Mouse (Mus musculus): ENCODE results near the gene Lhfp. TPM values are rescaled to one million over a fixed set of nuclear protein-coding genes. Genes with fewer than 3 reads are reported as not detected.

Lhfp gene
- polyA plus RNA-seq, 2 experiments: 2.6 to 2.7 TPM

- no peak for ATAC-seq (ENCODE audit: insufficient read depth)
- no peak overlapping the region for H3K9ac ChIP-seq (replicated peaks)
- H3K9me3 ChIP-seq (ENCODE audit: control insufficient read depth, low read length): no peaks in the 10 kb centered on the region
- no peaks in the 10 kb centered on the region for H3K27me3 ChIP-seq (ENCODE audit: control insufficient read depth, insufficient read depth, low read length)
- no peak for DNase-seq (ENCODE audit: low read depth in 3 of 3, low spot score in 3 of 3)
- H3K4me3 ChIP-seq (ENCODE audit: insufficient read depth in 1 of 2, low read depth in 2 of 2, low read length in 2 of 2): no peak overlapping the region
- TF ChIP-seq EP300 (IDR thresholded peaks at IDR 0.05; ENCODE audit: low read depth) (no peak), CTCF (IDR thresholded peaks at IDR 0.05; ENCODE audit: low read depth) (no peak)
- H3K4me2 ChIP-seq (ENCODE audit: low read depth): no peak overlapping the region
- H3K27ac ChIP-seq: no peak overlapping the region
- H3K4me1 ChIP-seq (replicated peaks; ENCODE audit: control insufficient read depth in 2 of 2, insufficient read depth in 2 of 2, low read length in 1 of 2): no peaks in the 10 kb centered on the region
- H3K36me3 ChIP-seq (replicated peaks; ENCODE audit: control insufficient read depth, insufficient read depth, low read depth): no peaks in the 10 kb centered on the region
- 57% methylated on average over 2 of the region's 2 CpGs for WGBS (ENCODE audit: insufficient replicate concordance)
Measured at GRCm38 (mm10) chr3:53185439-53185838, 144.1 kb downstream of the Lhfp start.

GRCm38 (mm10) chr3:53193441-53193840 is 152.1 kb downstream of the Lhfp start:
- Histone ChIP-seq H3K4me2 (ENCODE audit: low read depth) (no peak overlapping the region), H3K9ac (replicated peaks) (no peak overlapping the region), H3K4me1 (replicated peaks; ENCODE audit: control insufficient read depth in 2 of 2, insufficient read depth in 2 of 2, low read length in 1 of 2) (no peaks in the 10 kb centered on the region), H3K27me3 (ENCODE audit: control insufficient read depth, insufficient read depth, low read length) (no peaks in the 10 kb centered on the region), H3K9me3 (ENCODE audit: control insufficient read depth, low read length) (no peaks in the 10 kb centered on the region), H3K36me3 (replicated peaks; ENCODE audit: control insufficient read depth, insufficient read depth, low read depth) (no peaks in the 10 kb centered on the region), H3K27ac (no peak overlapping the region), H3K4me3 (ENCODE audit: insufficient read depth in 1 of 2, low read depth in 2 of 2, low read length in 2 of 2) (no peak overlapping the region)
- ATAC-seq (ENCODE audit: insufficient read depth) (no peak), DNase-seq (ENCODE audit: low read depth in 3 of 3, low spot score in 3 of 3) (no peak)
- TF ChIP-seq EP300 (IDR thresholded peaks at IDR 0.05; ENCODE audit: low read depth) (no peak), CTCF (IDR thresholded peaks at IDR 0.05; ENCODE audit: low read depth) (no peak)
- 52% methylated on average over 4 of the region's 4 CpGs for WGBS (ENCODE audit: insufficient replicate concordance)

- no peak for DNase-seq (ENCODE audit: low read depth in 3 of 3, low spot score in 3 of 3)
- Histone ChIP-seq H3K9ac (replicated peaks) (no peak overlapping the region), H3K27ac (no peak overlapping the region), H3K4me3 (ENCODE audit: insufficient read depth in 1 of 2, low read depth in 2 of 2, low read length in 2 of 2) (no peak overlapping the region), H3K36me3 (replicated peaks; ENCODE audit: control insufficient read depth, insufficient read depth, low read depth) (no peaks in the 10 kb centered on the region), H3K27me3 (ENCODE audit: control insufficient read depth, insufficient read depth, low read length) (no peaks in the 10 kb centered on the region), H3K9me3 (ENCODE audit: control insufficient read depth, low read length) (no peaks in the 10 kb centered on the region), H3K4me2 (ENCODE audit: low read depth) (no peak overlapping the region), H3K4me1 (replicated peaks; ENCODE audit: control insufficient read depth in 2 of 2, insufficient read depth in 2 of 2, low read length in 1 of 2) (no peaks in the 10 kb centered on the region)
- WGBS (ENCODE audit: insufficient replicate concordance): 68% methylated on average over 8 of the region's 8 CpGs
- TF ChIP-seq CTCF (IDR thresholded peaks at IDR 0.05; ENCODE audit: low read depth) (no peak), EP300 (IDR thresholded peaks at IDR 0.05; ENCODE audit: low read depth) (no peak)
- no peak for ATAC-seq (ENCODE audit: insufficient read depth)
Measured at GRCm38 (mm10) chr3:53195666-53196107, 154.4 kb downstream of the Lhfp start.

- TF ChIP-seq EP300 (IDR thresholded peaks at IDR 0.05; ENCODE audit: low read depth): no peak
- no peak for TF ChIP-seq CTCF (IDR thresholded peaks at IDR 0.05; ENCODE audit: low read depth)
- DNase-seq (ENCODE audit: low read depth in 3 of 3, low spot score in 3 of 3) (no peak), ATAC-seq (ENCODE audit: insufficient read depth) (no peak)
- H3K4me2 ChIP-seq (ENCODE audit: low read depth): no peak overlapping the region
- H3K36me3 ChIP-seq (replicated peaks; ENCODE audit: control insufficient read depth, insufficient read depth, low read depth): no peaks in the 10 kb centered on the region
- WGBS (ENCODE audit: insufficient replicate concordance): 68% methylated on average over 8 of the region's 8 CpGs
- no peak overlapping the region for H3K4me3 ChIP-seq (ENCODE audit: insufficient read depth in 1 of 2, low read depth in 2 of 2, low read length in 2 of 2)
- no peak overlapping the region for H3K9ac ChIP-seq (replicated peaks)
- no peak overlapping the region for H3K27ac ChIP-seq
- no peaks in the 10 kb centered on the region for H3K9me3 ChIP-seq (ENCODE audit: control insufficient read depth, low read length)
- no peaks in the 10 kb centered on the region for H3K27me3 ChIP-seq (ENCODE audit: control insufficient read depth, insufficient read depth, low read length)
- H3K4me1 ChIP-seq (replicated peaks; ENCODE audit: control insufficient read depth in 2 of 2, insufficient read depth in 2 of 2, low read length in 1 of 2): no peaks in the 10 kb centered on the region
Measured at GRCm38 (mm10) chr3:53200175-53200574, 158.8 kb downstream of the Lhfp start.

GRCm38 (mm10) chr3:53200853-53201252 is 159.5 kb downstream of the Lhfp start:
- no peak overlapping the region for H3K4me3 ChIP-seq (ENCODE audit: insufficient read depth in 1 of 2, low read depth in 2 of 2, low read length in 2 of 2)
- H3K9me3 ChIP-seq (ENCODE audit: control insufficient read depth, low read length): no peaks in the 10 kb centered on the region
- no peak overlapping the region for H3K9ac ChIP-seq (replicated peaks)
- ATAC-seq (ENCODE audit: insufficient read depth) (no peak), DNase-seq (ENCODE audit: low read depth in 3 of 3, low spot score in 3 of 3) (no peak)
- no peak overlapping the region for H3K27ac ChIP-seq
- WGBS (ENCODE audit: insufficient replicate concordance): 59% methylated on average over 10 of the region's 10 CpGs
- H3K4me2 ChIP-seq (ENCODE audit: low read depth): no peak overlapping the region
- H3K27me3 ChIP-seq (ENCODE audit: control insufficient read depth, insufficient read depth, low read length): no peaks in the 10 kb centered on the region
- H3K36me3 ChIP-seq (replicated peaks; ENCODE audit: control insufficient read depth, insufficient read depth, low read depth): no peaks in the 10 kb centered on the region
- TF ChIP-seq CTCF (IDR thresholded peaks at IDR 0.05; ENCODE audit: low read depth) (no peak), EP300 (IDR thresholded peaks at IDR 0.05; ENCODE audit: low read depth) (no peak)
- no peaks in the 10 kb centered on the region for H3K4me1 ChIP-seq (replicated peaks; ENCODE audit: control insufficient read depth in 2 of 2, insufficient read depth in 2 of 2, low read length in 1 of 2)
